Mouse (Mus musculus) right cerebral cortex, postnatal 25 days (tissue): ENCODE measurements around the gene Sema3a.

Experiments used
- DNase-seq: peaks from one replicate; pipeline ENCODE4 v3.0.0; 2022

Gene Sema3a

DNA sequence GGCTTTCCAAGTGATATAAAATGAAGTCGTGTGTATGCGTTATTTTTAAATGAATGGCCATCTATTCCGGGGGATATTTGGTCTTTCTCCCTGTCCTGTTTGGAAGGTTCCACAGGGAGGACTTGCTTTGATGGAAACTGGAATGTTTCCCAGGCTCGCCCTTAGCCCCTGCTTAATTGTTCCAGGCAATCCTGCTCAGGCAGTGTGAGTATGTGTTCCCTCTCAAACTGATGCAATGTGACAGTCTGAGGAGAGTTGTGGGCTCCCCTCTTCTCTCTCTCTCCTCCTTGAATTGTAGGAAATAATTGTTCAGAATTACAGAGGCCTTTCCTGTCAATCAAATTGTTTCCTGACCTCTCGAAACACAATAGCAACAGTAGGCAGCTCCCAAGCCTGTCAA lies 202.1 kb downstream of the Sema3a start:
- no peak for DNase-seq

DNA sequence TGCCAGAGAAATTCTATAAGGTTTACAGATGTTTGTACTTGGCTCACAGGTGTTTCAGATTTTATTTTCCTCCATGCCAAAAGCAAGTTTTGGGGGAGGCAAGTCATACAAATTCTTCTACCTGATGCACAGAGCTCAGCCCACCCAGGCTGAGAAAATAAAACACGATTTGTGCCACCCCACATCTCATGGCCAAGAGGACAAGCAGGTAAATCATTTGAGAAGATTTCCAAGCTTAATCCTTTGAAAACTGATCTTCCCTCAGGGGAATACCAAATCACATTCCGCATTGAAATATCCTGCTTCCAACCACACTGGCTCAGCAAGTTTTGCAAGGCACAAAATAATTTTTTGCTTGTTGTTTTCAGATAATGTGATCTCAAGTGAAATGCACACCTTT lies 206.2 kb downstream of the Sema3a start:
- no peak for DNase-seq

DNA sequence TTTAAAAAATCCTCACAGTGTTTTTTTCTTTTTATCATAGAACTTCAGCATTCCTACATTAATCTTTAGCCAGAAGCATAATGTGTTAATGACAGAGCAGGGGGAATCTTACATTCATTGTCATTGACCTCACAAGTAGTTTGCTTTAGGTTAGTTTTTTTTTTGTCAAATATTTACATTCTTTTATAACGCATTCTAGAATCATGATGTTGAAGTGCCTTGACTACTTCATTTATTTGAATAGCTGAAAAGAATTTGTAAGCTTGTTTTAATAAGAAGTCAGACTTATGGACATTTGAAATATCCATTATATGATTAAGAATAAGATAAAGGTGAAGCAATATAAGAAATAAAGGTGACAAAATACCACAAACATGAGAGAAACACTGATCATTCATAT lies 212.5 kb downstream of the Sema3a start:
- no peak for DNase-seq

DNA sequence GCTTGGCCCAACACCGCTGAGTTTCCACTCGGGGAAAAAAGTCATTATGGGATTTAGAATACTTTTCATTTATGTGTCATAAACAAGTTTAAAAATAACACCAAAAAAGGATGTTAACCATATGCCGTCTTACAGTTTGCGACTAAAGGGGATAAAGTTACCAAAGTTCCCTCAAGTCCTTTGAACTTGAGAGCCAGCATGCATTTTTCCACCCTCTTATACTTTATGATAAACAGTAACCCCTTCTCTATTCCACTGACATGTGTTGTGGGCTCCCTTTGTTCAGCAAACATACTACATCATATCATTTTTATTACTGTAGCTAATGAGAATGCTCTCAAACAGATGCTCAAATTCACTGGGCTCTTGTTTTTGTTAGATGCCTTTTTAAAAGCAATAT lies 221.9 kb downstream of the Sema3a start:
- DNase-seq = no peak

DNA sequence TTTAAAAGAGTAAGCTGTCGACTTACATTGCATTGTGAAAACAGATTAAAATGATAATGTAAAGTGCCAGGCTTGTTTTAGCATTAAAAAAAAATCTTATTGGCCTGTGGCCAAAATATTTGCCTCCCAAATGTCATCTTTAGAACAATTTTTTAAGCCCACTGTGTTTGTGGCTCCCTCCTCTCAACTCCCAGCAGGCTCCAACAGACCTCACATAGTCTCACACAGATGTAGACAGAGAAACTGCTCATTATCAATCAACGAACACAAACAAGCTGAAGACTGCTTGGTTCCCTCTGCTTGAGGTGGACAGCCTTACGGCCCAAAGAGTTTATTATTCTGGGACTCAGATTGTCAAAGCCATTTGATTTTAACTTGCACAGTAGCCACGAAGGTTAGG lies 226.4 kb downstream of the Sema3a start:
- DNase-seq = no peak

DNA sequence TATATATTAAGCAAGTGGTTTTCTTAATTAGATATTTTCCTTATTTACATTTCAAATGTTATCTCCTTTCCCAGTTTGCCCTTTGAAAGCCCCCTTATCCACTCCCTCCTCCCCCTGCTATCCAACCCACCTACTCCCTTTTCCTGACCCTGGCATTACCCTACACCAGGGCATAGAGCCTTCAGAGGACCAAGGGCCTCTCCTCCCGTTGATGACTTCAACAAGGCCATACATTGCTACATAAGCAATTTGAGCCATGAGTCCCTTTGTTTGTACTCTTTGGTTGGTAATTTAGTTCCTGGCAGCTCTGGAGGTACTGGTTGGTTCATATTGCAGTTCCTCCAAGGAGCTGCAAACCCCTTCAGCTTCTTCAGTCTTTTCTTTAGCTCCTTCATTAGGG lies 227.8 kb downstream of the Sema3a start:
- no peak for DNase-seq

DNA sequence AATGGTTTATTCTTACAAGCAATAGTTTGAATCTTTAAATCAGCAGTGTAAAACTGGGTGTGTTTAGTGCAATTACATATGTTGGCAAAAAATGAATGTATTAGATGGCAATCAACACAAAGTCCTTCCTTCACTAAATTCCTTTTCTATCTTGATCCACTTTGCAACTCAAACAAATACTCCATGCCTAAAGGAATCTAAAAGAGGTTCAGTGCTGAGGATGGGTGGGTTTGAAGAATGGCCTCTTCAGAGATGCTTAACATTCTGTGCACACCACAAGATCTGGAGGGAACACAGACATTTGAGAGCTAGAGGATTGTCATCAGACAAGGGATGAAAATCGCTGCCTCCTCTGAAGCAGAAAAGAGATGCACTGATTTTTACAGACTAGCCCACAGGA lies 228.3 kb downstream of the Sema3a start:
- DNase-seq = no peak

DNA sequence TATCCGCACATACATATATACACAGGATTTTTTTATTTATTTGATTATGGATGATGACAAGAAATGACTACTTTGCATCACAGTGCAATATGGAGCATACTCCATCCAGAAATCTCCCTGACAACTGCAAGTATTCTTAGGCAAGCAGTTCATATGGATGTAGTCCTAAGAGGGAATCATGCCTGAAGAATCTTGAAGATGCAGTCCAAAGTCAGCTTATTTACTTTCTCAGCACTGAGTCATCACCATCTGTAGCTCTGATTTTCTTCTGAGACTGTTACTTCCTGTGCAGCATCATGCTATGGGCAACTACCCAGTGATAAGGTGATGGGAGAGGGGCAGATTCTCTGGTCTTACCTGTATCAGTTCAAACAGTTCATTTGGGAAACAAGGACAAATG lies 229.7 kb downstream of the Sema3a start:
- no peak for DNase-seq

DNA sequence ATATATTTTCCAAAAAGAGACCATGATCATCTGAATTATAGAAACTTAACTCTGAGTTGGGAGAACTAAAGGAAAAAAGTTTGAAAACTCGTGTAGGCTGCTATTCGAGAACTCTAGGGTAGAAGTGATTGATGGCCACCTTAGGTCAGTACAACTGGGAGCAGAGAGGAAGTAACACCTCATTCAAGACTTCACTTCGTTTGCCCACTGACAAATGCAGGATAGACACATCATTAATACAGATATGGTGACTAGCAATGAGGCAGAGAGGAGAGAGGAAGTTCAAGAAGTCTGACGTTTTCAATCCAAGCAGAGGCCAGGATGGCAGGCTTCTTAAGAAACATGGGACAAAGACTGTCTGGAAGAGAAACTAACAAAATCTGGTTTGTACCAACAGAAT lies 233.6 kb downstream of the Sema3a start:
- no peak for DNase-seq

DNA sequence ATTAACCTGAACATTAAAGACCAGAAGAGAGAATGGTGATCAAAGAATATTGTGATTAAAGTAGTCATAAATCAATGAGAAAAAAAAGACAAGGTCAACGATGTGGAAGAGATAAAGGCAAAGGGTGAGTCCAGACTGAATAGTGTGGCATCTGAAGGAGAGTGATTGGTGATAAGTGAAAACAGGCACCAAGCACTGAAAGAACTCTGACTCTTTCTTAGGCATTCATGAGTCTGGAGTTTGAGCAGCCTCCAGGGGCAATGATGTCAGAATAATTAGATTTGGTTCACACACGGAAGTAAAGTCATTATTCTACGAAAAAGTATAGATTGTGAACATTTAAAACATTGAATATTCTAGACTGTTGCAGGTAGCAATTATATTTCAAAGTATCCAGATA lies 235.5 kb downstream of the Sema3a start:
- DNase-seq = no peak

DNA sequence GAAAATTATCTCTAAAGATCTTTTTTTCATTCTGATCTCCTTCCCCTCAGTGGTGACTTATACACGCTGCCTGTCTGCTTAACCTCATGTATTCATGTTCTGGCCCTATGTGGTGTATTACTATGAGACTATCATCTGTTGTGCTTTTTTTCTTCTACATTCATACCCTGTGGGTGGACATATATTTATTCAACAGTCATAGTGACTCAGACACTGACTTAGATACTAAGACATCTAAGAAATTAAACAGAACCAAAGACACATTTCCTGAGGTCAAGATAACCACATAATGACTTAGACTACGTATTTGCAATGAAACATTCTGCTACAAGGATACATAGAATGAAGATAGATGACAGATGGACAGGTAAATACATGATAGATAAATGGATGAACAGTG lies 239.9 kb downstream of the Sema3a start:
- no peak for DNase-seq

DNA sequence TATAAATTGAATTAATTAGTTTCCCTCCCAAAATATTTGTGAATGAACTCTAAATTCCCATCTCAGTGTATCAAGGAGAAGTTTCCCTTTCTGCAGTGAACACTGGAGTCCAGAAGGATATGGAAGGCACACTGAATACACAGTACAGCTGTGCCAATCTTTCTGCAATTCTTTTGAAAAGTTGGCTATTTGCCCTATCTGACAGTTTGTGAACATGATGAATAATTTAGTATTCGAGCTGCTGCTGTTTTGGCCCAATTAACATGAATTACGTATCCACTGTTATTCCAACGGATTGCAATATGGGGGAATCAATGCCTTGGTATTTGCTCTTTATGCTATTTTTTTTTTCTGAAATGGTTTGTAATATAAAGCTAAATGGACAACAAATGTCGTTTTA lies 254.0 kb downstream of the Sema3a start:
- no peak for DNase-seq

DNA sequence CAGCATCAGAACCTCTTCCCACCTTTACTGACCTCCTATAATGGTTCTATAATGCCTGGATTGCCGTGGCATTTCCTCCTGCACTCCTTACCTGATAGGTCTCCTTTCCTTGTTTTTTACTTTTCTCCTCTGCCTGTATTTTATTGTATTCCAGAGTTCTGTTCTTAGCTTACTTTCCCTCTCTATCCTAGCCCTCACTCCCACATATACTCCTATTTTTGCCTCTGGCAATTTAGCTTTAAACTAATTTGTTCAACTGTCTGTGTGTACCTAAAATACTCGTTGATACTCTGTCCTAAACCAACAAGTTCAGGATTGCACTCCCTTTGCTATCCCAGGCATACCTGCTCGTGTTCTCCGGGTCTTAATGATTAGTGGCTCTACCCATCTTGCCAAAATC lies 258.8 kb downstream of the Sema3a start:
- no peak for DNase-seq

DNA sequence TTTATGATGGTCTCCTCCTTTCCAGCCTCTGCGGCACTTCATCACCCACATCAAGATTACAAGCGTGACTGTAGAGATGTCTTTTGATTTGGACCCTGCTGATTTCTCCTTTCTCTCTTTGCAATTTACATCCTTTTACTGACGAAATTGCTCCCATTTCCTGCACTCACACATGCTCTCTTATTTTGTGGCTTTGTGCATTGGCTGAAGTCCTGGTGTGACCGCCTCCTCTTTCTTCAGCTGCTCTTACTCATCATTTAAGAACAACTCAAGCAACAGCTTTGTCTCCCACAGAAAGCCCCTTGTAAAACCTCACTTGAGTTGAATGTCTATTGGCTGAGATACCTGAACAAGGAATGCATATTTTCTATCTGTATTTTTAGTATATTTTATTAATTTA lies 259.5 kb downstream of the Sema3a start:
- DNase-seq = peak; percentile 13

DNA sequence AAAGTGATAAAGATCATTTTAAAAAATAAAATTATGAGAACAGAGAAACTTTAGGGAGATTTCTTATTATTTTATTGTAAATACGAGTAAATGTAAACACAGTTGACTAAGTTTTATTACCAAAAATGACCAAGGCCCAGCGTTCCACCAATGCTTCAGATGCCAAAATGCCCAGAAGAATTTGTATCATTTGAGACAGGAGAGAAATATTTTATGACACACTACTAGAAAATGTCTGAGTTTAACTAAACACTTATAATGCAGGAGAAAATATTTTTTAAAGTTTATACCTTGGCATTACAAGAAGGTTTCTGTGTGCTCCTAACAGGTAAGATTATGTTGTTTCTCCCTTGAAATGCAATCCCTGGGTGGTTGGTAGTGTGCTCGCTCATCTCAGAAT lies 261.4 kb downstream of the Sema3a start:
- no peak for DNase-seq

DNA sequence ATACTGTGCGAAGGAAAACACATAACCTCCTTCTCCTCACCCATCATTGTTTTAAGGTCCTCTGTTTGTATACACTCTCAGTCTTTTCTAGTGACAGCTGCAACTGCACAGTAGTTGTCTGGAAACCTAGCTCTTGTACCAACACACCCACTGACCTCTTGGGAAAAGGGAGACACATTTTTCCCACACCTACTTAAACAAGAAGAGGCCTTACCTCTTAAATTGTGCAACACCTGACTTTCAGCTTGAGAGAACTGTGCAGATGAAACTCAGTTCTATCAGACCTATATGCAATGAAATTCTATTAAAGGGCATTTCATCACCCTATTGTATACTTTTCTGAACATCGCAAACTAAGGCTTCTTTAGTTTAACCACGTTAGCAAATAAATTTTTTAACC lies 262.5 kb downstream of the Sema3a start:
- no peak for DNase-seq

DNA sequence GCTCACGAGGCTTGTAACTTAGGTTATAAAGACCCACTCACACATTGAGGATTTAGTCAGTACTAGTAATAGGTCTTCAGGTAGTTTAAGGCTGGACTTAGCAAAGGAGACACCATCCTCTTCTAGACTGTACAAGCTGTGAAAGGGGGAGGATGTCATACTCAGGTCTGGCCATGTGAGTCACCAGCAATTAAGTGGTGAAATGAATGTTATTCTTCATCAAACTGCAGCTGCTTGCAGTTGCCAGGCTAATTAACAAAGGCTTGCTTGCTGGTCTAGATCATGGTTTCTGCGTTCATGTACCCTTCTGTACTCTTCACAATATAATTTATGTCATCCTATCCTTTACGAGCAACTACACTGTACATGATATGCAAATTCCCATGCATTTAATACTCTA lies 264.8 kb downstream of the Sema3a start:
- no peak for DNase-seq

DNA sequence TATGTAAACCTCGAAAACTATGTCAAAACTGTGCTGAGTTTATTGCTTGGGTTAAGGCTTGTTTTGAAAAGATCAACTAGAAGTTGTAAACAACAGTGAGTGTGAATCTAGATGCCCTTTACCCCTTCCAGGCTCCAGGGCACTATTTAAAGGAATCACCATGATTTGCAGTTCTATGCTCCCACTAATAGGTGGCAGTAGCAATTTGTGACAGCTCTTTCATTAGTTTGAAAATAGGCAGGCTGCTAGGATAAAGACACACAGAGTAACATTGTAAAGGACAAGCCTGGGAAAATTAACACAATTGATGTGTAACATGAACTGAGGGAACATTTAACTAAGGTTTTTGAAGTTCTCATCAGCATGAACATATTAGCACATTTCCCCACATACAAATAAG lies 280.2 kb downstream of the Sema3a start:
- no peak for DNase-seq

DNA sequence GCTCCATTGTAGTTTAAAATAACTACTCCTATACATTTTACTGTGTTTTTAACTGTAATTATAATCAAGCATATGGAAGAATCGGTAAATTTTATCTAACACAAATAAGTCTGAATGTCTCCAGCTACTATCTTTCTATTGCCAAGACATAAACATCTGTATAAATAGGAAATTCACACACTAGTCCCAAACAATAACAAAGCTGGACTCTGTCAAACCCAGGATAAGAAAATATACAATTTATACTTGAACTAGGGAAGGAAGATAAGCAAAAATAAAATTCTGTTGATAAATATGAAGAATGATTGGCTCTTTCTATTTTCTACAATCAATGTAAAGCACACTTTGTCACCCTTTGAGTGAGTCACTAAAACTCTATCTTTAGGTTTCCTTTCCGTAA lies 280.9 kb downstream of the Sema3a start:
- no peak for DNase-seq

DNA sequence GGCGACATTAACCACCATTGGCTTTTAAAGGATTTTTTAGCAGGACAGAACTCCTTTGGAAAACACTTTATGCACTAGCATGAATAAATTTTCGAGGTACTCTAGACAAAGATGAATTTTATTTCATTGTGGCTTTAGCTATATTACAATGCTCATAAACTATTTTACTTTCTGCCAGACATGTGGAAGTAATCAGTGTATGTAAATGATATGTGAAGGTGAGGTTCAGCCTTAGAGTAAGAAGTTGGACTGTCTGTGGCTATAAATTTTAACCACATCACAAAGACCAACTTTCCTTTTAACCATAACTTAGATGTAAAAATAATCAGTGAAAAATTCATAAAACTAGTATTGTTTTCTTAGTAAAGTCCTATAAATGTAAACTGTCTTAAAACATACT lies 286.7 kb downstream of the Sema3a start:
- no peak for DNase-seq

DNA sequence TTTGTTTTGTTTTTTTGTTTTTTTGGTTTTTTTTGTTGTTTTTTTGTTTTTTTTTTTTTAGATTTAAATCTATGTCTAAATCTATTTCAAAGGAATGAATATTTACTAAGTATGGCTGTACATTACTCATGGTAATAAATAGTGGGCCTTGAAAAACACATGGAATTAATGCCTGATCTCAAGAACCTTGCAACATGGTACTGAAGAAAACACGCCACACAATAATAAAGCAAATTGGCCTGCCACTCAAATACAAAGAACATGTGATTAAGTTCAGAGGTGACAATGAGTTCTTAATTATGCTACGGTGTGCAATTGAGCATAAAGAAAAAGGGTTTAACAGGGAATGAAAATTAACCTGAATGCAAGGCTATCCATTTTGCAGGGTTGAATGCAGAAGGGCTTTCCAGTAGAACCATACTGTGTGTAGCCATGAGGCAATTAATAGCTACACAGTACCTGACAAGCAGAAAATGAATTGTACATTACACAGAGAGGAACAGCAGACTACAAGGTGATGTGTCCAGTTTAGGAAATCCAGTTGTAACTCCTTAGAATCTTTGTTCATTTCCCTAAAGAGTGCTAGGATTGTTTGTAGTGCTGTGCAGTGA lies 288.8 kb downstream of the Sema3a start:
- no peak for DNase-seq

DNA sequence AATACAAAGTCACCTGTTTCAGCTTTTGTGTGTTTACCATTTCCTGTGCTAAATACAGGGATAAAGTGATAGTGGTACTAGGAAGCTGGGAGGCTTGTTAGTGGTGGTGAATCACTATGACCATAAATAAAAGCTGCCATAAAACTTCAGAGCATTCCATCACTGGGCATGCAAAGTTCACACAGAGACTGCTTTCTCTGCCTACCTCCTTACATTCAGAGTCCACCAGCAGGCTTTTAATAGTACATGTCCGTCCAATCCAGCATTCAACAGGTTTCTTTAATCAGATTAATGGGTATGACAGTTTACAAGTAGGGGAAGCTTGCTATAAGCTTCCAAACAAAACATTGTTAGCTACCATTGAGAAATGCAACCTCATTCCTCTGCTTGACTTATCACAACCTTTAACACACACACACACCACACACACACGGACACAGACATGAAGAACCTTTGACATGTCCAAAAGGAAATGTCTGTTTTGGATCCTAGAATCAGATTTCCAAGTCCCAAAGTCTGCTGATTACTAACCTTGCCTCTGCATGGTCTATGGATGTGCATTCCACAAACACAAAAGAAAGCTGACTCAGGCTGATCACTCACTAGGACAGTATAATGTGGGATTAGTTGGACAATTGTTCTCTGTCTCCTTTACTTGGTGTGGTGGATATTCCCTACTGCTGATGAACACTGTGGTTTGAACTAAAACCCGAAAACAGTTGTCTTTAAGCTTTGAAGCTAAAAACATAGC lies 291.9 kb downstream of the Sema3a start:
- DNase-seq = no peak

DNA sequence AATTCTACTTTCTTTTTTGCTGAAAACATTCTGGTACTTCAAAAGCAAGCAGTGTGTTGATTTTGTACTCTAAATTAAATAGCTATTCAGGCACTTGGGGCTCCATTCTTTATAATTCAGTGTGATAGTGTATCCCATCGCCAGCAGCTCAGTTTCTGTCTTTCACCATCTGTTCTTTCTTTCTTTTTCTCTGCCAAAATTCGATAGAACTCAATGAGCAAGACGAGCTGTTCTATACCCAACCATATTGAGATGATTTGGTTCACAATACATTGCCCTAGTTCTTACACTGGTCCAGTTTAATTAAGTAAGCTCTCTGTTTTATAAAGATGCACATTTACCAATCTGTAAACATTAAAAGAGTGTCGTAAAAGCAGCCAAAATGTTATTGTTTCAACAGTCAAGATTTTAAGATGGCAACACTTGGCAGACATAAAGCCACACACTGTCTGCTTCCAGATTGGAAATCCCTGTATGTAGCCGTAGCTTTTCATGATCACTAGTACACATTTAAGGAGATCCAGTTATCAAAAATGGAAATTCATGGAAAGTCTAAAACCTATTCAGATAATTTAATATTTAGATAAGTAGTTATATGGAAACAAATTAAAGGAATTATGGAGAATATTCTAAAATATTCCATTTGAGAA lies 296.2 kb downstream of the Sema3a start:
- no peak for DNase-seq

DNA sequence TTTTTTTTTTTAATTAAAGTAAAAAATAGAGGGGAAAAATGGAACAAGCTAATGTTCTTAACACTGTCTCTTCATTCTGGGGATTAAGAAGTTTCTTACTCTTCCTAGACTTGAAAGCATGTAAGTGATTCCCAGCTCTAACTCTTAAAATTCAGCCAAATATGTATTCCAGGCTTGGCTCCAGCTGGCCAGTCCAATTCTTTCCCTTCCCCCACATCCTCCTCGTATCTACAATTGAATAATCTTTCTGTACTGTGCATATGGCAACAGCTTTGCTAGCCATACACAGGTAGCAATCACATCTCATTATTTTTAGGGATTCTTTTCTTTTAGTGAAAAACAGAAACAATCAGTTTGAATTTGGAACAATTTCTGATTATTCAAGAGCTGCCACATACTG lies 303.5 kb downstream of the Sema3a start:
- DNase-seq = no peak

DNA sequence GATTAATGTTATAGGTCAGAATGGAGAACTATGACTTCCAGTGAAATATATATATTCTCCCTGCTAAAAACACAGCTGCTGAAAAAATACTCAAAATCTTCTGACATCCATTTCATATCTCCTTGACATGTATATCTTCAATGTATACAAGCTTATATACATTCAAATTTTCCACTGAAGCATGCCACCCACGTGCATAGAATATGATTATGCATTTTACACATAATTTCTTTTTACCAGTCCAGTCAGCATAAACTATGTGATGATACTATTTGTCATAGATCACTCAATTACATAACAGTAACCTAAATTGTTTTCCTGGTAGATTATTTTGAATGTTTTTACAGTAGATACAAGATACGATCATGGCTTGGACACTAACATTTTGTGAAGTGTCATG lies 306.6 kb downstream of the Sema3a start:
- DNase-seq = no peak
